Mouse (Mus musculus): ENCODE data around the gene Ogg1.
"Not testable (repeated sequence)": the region's sequence is repeated elsewhere in the genome, so short reads cannot be mapped to it uniquely, and the experiment has no call there.

Ogg1 gene

DNA sequence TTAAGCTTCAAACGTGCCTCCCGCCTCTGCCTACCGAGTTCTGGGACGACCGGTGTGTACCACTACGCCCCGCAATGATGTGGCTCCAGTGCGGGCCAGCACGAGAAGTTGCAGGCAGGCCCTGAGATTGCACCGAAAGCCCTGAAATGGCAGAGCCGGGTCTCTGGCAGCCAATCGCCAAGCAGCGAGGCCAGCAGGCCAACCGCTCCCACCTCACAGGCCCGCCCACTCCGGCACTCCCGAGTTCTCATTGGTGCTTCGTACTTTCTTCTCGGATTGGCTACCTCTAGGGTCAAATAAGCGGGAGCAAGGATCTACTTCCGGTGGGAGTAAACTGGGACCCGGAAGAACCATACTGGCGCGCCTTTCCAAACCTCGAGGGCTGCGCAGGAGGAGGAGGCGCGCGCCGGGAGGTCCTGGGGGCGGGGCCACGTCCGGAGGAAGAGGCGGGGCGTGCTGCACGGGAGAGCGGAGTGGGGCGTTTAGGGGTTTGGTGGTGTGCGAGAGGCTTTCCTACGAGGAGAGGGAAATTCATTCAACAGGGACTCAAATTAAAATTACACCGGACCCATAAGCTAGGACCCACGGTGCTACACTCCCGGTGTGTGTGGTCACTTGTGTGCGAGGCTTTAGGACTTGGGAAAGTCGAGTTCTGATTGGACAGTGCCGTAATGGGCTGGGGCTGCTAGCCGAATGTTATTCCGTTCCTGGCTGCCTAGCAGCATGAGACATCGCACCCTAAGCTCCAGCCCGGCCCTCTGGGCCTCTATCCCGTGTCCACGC lies at the start of gene Ogg1:
Gene Ogg1, plus strand, starts transcription at position 440 of the 783 bp plus-strand sequence.
- peak; percentile 100 for DNase-seq

DNA sequence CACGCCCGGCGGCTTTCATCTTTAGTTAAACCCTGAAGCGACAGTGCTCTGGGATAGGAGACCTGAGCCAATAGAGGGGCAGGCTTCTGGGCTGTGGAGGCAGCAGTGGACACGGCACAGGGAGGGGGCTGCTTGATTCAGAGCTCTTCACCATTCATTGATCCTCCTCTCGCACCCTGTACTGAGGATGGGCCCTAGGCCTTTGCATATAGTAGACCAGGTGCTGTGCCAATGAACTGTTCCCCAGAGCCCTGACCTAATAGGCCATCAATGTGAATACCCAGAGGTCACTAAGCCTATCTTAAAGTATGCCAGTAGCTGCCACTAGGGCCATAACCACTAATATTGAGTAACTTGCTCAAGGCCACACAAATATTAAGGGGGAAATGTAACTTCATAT lies 45.1 kb upstream of the Ogg1 start:
- DNase-seq = no peak

DNA sequence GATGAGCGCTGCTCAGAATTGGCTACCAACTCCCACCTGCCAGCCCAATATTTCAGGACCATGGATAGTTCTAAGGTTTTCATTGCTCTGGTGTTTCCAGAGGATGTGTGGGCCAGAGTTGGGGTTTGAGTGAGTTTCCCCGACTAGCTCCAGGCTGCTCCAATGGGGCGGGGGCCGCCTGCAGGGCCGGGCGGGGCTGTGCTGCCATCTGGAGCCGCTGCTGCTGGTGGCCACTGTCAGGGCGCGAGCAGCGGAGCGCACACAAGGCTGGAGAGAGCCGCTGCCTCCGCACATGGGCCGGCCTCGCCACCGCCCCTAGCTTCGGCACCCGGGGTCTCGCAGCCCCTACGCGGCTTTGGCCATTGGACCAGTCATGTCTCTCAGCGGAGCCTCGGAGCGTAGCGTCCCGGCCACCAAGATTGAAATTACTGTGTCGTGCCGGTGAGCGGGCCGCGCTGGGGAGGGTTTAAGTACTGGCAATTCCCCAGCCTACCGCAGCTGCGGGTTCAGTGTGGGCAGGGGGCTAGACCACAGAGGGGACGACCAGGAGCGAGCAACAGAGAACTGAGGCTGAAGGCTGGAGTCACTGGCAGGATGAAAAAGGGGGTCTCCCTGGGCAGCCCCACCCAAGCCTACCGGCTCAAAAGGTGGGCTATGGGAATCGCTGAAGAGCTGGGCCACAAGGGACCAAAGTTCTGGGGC lies 44.5 kb upstream of the Ogg1 start, which contains the start of gene Cpne9:
Gene Cpne9, plus strand, starts transcription at position 207 of the 702 bp plus-strand sequence.
- DNase-seq = peak; percentile 32

DNA sequence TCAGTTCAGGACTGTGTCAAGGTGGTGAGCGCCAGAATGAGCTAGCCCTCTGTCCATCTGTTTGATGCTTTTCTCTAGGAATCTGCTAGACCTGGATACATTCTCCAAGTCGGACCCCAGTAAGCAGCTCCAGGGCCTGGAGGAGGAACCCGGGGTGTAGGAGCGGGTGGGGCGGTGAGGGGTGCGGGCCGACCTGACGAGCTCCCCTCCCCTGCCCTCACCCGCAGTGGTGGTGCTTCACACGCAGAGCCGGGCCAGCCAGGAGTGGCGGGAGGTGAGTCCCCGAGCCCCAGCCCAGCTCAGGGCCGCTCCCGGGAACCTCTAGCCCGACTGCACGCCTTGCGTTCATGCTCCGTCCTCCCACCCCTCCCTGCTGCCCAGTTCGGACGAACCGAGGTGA lies 43.8 kb upstream of the Ogg1 start:
- DNase-seq = no peak

DNA sequence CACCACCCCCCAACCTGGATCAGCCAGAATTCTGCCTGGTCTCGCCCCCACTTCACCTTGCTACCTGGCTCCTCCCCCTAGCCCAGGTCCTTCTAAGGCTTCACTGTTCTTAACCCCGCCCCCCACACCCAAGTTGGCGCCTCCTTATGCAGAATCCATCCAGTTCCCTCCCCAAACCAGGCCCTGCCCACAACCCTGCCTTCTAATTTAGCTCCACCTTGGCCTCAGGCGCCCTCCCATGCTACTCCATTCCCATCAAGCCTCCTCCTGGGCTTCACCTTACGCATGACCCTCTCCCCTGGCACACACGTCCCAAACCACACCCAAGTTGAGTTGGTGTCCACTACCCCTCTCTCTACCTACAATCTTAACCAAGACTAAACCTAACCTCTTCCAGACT lies 43.3 kb upstream of the Ogg1 start:
- no peak for DNase-seq

DNA sequence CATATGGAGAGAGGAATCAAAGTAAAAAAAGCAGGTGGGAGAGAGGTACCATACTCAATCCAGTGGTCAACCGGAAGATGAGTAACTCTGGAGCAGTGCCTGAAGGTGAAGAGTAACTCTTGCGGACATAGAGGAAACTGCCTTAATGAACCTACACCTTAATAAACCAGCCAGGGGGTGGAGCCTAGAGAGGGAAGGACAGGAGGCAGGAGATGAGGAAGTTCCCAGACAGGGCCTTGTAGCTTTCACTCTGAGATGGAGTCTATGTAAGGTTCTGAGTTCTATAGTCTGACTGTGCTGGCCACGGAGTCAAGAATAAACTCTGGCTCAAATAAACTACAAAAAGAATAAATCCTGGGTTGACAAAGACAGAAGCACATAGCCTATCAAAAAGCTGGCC lies 41.8 kb upstream of the Ogg1 start:
- no peak for DNase-seq

DNA sequence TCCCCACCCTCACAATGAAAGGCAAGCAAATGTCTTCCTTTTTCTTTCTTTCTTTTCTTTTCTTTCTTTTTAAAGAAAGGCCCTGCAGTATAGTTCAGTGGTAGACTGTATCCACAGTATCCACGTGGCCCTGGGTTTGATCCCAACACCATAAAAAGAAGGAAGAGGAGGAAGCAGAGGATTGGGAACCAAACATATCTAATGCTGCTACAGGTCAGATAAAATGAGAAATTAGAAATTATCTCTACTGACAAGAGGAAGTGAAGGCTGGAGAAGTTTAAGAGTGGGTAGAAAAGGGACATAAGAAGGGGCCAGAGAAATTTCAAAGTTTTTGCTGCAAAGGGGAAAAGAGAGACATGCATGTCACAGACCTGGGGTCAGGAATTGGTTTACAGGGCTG lies 40.5 kb upstream of the Ogg1 start:
- no peak for DNase-seq

DNA sequence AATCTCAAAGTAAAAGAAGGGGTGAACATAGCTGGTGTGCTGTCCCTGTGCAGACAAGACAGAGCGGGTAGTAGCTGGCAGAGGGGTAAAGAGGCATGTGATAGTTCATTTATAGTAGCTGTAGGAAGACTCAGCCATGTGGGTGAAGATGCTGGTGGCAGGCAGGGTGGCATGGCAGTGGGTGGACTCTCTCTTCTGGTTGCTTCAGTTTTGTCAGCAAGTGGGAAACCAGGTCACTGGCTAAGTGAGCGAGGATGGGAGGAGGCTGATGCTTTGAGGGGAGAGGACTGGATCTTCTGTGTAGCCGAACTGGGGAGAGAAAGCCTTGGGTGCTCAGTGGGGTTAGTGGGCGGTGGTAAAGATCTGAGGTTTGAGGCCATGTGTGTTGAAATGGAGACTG lies 39.5 kb upstream of the Ogg1 start:
- no peak for DNase-seq

DNA sequence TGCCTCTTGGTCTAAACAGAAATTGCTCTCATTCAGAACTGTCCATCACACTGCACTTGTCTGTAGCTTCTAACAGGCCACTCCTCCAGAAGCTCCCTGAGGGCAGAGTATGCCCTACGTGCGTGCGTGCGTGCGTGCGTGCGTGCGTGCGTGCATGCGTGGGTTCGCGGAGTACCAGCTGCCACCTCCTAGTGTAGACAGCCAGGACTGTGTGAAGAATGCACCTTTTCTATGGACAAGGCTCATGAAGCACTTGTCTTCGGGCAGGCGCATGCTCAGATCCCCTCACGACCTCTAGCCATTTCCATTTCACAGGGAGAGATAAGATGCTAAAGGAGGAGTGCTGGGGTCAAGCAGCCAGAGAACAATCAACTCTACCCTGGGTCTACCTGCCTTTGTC lies 37.4 kb upstream of the Ogg1 start:
- DNase-seq = no peak

DNA sequence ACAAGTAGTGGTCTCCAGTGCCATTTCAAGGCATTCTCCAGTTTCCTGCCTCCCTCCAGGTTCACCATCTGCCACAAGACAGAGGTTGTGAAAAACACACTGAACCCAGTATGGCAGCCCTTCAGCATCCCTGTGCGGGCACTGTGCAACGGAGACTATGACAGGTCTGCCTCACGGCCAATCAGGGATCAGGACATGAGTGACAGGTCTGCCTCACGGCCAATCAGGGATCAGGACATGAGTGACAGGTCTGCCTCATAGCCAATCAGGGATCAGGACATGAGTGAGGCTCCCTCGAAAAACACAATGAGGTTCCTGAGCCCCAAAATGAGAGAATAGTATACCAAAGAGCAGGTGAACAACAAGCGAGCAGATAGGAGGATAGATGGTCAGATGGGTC lies 36.4 kb upstream of the Ogg1 start:
- no peak for DNase-seq

DNA sequence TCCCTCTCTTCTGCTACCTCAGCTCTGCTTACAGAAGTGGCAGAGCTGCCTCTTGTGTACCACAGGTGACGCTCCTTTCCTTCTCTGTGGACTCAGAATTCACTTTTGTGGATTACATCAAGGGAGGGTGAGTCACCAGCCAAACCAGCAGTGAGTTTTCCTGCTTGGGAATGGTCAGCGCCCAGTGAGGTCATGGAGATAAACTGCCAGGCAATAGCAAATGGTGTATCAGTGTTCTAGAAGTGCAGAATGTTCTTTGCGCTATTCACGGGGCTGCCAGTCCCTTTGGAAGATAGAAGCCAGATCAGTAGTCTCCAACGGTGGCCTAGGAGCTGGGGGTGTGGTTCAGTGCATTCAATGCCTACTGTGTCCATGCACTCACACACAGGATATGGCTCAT lies 33.8 kb upstream of the Ogg1 start:
- DNase-seq = no peak

DNA sequence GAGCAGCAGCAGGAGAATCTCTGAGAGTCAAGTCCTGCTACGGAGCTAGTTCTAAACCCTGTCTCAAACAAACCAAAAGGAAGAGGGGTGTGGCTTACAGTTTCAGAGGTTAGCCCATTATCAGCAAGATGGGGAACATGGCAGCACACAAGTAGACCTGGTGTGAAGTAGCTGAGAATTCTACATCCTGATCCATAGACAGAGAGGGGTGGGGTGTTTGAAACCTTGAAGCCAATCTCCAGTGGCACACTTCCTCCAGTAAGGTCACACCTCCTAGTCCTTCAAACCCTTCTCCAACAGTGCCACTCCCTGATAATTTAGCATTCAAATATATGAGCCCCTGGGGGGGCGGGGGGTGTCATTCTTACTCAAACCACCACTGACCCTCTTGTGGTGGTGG lies 30.7 kb upstream of the Ogg1 start:
- no peak for DNase-seq

DNA sequence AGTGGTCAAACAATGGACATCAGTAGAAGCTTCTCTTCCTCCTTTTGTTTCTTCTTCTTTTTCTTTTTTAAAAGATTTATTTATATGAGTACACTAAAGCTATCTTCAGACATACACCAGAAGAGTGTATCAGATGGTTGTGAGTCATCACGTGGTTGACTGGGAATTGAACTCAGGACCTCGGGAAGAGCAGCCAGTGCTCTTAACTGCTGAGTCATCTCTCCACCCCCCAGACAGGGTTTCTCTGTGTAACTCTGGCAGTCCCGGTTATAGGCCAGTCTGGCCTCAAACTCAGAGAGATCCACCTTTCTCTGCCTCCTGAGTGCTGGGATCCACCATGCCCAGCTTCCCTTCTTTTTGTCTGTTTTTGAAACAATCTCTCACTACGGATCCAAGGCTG lies 30.1 kb upstream of the Ogg1 start:
- no peak for DNase-seq

DNA sequence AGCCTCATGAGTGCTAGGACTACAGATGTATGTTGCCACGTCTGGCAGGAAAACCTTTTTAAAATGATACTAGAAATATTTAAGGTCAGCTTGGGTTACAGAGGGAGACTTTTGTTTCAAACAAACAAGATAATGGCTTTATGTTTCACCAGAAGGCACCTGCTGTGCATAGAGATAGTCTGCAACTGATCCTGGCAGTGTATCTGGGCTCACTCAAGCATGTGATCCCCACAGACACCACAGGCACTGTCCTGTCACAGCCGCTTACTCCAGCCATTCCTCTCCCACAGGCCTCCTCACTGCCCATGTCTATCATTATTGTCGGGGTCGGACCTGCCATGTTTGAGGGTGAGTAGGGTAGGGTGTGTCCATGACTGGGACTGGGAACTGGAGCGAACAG lies 25.4 kb upstream of the Ogg1 start:
- no peak for DNase-seq

DNA sequence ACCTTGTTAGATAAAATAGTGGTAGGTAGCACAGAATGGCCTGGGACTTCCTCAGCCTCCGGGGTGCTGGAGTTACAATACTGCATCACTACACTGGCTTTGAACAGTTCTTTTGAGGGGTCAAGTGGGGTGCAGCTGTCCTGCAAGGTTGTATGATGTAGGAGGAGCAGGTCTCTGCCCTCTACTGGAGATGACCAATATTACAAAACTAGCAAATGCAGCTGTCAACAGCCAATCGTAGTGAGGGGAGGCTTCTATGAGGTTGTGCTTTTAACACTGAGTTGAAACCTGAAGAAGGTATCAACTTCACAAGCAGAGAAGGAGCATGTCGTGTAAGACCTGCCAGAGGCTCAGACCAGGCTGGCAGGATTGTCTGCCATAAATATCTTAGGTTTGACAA lies 24.5 kb upstream of the Ogg1 start:
- peak; percentile 50 for DNase-seq

DNA sequence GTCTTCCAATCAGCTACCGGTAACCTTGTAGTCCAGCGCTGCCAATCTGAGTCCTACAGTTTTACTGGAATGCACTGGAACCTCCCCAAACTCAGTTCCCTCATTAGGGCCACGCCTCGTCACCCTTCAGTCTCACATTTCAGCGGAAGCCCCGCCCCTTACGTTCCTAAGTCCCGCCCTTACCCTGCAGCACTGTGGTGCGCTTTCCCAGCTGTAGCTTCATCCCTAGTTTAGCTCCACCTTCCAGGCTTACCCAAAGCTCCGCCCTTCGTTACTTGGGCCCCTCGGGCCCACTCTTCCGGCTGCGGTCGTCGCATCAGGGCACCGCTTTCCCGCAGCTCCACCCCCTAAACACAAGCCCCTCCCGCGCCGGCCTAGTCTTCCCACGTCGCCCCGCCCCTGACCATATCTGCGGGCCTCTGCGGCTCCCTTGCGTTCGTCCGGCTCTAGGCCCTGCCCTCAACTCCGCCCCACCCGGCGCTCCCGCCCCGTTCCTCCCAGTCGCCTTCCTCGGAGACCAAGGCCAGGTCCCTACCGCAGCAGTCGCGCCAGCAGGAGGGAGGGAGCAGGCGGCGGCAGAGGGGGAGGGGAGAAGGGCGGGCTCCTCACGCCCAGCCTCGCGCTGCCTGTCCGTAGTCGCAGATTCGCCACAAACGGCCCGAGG lies 20.3 kb upstream of the Ogg1 start:
- peak; percentile 100 for DNase-seq

DNA sequence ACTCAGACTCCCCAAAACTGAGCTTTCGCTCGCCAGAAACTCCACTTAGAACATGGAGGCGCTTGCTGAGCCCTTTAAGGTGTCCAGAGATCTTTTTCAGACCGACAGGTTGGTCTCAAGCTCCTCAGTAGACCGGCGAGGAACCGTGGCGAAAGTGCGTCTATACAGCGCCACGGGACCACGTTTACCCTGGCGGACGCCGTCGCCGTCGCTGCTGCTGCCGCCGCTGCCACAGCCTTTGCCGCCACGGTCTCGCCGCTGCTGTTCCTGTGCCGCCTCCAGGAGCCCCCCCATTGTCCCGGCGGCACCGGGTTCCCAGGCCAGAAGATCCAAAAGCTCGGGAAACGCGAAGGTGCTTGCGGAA lies 19.8 kb upstream of the Ogg1 start, which contains the start of gene Brpf1:
Gene Brpf1, plus strand, starts transcription at position 152 of the 364 bp plus-strand sequence.
- DNase-seq = no peak

DNA sequence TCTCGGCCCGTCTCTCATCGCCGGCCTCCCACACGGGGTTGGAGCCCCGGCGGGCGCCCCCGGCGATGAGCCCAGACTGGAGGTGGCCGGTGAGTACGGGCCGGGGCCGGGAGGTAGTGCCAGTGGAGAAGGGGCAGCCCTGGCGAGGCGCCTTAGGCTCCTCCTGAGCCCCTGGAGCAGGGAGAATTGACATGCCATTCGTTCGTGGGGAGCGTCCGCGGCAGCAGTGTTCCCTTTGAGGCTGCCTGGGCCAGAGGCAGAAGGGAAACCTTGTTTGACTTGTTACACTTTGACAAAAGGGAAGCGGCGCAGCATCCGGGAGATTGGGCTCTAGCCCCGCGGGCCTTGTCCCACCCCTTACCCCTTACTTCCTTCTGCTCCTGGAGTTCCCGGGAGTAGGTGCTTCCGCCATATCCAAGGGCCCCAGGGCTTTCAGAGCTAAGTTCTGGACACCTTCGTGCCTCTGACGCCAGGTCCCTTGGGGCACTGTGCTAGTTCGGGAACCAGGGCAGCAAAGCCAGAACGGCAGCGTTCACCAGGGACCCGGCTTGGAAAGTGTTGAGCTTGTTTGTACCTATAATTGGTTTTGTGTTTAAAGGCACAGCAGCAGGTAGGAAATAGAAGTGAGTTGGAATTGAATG lies 19.2 kb upstream of the Ogg1 start:
- peak; percentile 62 for DNase-seq

DNA sequence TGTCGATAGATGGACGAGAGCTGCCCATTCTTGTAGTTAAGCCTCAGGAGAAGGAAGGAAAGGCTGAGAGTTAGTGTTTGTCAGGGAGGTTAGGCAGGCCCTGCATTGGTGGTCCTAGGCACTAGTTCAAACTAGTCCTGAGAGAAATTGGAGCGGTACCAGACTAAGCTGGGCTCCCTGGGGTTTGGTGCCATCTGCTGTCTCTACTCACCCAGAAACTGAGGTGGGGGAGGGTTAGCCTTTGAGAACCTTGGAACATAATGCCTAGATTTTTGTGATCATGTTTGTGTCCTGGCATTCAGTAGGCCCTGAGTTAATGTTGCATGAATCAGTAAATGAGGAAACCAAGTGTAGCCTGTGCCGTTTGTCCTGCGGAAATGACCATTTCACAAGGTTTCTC lies 18.6 kb upstream of the Ogg1 start:
- DNase-seq = peak; percentile 72

DNA sequence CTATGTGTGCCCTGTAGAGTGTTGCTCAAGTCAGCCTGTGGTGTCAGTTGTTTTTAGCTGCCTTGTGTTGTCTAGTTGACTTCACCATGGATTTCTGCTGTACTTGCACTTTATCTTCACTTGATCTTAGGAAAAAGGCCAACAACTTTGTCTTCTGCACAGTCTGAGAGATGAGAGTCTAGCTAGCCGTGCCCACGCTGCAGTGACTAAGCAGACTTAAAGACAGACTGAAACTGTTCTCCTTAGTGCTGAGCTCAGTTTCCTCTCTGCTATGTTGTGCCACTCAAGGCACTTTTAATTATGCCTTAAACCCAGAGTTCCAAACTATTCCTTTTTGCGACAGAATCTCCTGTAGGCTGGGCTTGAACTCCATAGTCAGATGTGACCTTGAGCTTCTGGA lies 10.8 kb upstream of the Ogg1 start:
- DNase-seq = no peak

DNA sequence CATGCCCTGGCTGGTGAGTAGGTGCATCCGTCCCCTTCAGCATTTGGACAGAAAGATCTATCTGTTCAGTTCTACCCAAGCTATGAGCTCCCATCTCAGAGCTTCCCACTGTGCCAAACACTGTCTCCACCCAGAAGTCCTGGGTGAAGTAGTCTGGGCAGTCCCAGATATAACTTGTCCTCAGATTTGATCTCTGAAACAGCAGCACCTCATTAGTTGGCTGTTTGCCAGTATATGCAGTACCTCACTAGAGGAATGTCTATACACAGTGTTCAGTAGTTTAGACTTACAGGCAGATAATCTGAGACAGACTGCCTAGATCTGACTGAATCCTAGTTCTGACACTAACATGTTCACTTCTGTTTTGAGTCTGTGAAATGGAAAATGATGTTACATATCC lies 2.6 kb downstream of the Ogg1 start:
- no peak for DNase-seq

DNA sequence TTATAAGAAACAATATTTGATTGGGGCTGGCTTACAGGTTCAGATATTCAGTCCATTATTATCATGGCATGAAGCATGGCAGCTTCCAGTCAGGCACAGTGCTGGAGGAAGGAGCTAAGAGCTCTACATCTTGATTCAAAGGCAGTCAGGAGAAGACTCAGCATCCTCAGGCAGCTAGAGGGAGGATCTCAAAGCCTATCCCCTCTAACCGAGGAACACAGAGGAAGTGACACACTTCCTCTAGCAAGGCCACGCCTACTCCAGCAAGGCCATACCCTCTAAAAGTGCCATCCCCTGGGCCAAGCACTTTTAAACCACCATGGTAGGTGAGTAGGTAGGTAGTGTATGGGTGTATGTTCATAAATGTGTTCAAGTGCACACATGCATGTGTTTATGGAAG lies 3.8 kb downstream of the Ogg1 start:
- DNase-seq = no peak

DNA sequence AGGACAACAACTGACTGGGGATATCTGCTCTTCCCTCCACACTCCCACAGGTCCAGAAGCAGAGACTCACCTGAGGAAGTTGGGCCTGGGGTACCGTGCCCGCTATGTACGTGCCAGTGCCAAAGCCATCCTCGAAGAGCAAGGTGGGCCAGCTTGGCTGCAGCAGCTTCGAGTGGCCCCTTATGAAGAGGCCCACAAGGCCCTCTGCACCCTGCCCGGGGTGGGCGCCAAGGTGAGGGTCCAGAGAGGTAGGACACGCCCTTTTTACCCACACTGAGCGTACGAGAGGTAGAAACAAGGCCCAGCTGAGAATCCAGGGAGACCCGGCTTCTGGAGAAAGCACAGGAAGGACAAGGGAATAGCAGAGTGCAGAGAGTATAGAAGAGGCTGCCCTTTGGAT lies 4.9 kb downstream of the Ogg1 start:
- DNase-seq = no peak

DNA sequence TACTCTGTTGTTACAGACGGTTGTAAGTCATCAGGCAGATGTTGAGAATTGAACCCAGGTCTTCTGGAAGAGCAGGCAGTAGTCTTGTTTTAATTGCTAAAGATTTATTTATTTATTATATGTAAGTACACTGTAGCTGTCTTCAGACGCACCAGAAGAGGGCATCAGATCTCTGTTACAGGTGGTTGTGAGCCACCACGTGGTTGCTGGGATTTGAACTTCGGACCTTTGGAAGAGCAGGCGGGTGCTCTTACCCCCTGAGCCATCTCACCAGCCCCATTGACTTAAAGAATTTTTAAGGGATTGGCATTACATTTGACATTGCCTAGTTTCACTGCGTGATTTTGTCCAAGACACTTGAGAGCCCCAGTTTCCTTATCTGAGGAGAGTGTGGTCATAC lies 6.0 kb downstream of the Ogg1 start:
- DNase-seq = not testable (repeated sequence)
